Mouse (Mus musculus) MEL (cell line): ENCODE measurements around the gene Olfr150. TPM values are rescaled to one million over a fixed set of nuclear protein-coding genes. Genes with fewer than 3 reads are reported as not detected.

Experiments used
- polyA plus RNA-seq, 2 experiments: library from polyadenylated mRNA; stranded (reverse) in 1 of 2; unstranded in 1 of 2; fragments of >175 nt in 1 of 2; fragments of >200 nt in 1 of 2; gene quantifications; 2 replicates each; pipeline versions ENCODE4 v1.2.1 to v1.2.4; 2012; ENCODE audit warnings: low replicate concordance in 2 of 2, low read depth in 1 of 2; ENCODE audit not compliant: insufficient read length in 2 of 2, insufficient read depth in 1 of 2, missing spikeins in 1 of 2
- total RNA-seq: library from RNA; depleted of rRNA; stranded (reverse); fragments of 300-350 nt; gene quantifications from 2 replicates; pipeline ENCODE4 v1.2.3, GENCODE M21; 2012; rRNA removed

Olfr150 gene
- total and polyA plus RNA-seq, 3 experiments = not detected

Other genes with a start within 250 kb of the Olfr150 start
- not detected in 2 replicates for gene Olfr44, start 237.0 kb upstream of the Olfr150 start, total RNA-seq
- not detected for gene Olfr44, start 237.0 kb upstream of the Olfr150 start, polyA plus RNA-seq
- gene Olfr957, start 215.2 kb upstream of the Olfr150 start, total RNA-seq = not detected in 2 replicates
- gene Olfr957, start 215.2 kb upstream of the Olfr150 start, polyA plus RNA-seq = not detected
- gene Olfr958, start 176.9 kb upstream of the Olfr150 start, total RNA-seq = not detected in 2 replicates
- gene Olfr958, start 176.9 kb upstream of the Olfr150 start, polyA plus RNA-seq = not detected
- gene Olfr959, start 155.4 kb upstream of the Olfr150 start, total RNA-seq = not detected in 2 replicates
- gene Olfr959, start 155.4 kb upstream of the Olfr150 start, polyA plus RNA-seq = not detected
- gene AW551984, start 126.6 kb upstream of the Olfr150 start, total RNA-seq = not detected in 2 replicates
- gene AW551984, start 126.6 kb upstream of the Olfr150 start, polyA plus RNA-seq = not detected
- gene Olfr148, start 120.3 kb upstream of the Olfr150 start, total RNA-seq = not detected in 2 replicates
- gene Olfr148, start 120.3 kb upstream of the Olfr150 start, polyA plus RNA-seq = not detected
- not detected in 2 replicates for gene Olfr960, start 109.6 kb upstream of the Olfr150 start, total RNA-seq
- gene Olfr960, start 109.6 kb upstream of the Olfr150 start, polyA plus RNA-seq = not detected
- gene Olfr961, start 85.9 kb upstream of the Olfr150 start, total RNA-seq = not detected in 2 replicates
- not detected for gene Olfr961, start 85.9 kb upstream of the Olfr150 start, polyA plus RNA-seq
- gene Olfr963, start 63.8 kb upstream of the Olfr150 start, total RNA-seq = not detected in 2 replicates
- not detected for gene Olfr963, start 63.8 kb upstream of the Olfr150 start, polyA plus RNA-seq
- not detected in 2 replicates for gene Olfr149, start 23.9 kb upstream of the Olfr150 start, total RNA-seq
- not detected for gene Olfr149, start 23.9 kb upstream of the Olfr150 start, polyA plus RNA-seq
- gene Olfr965, start 19.6 kb upstream of the Olfr150 start, total RNA-seq = not detected in 2 replicates
- not detected for gene Olfr965, start 19.6 kb upstream of the Olfr150 start, polyA plus RNA-seq
- gene Olfr967, start 15.3 kb downstream of the Olfr150 start, total RNA-seq = not detected in 2 replicates
- not detected for gene Olfr967, start 15.3 kb downstream of the Olfr150 start, polyA plus RNA-seq
- gene Olfr968, start 52.3 kb downstream of the Olfr150 start, total RNA-seq = not detected in 2 replicates
- gene Olfr968, start 52.3 kb downstream of the Olfr150 start, polyA plus RNA-seq = not detected
- gene Olfr969, start 60.0 kb downstream of the Olfr150 start, total RNA-seq = not detected in 2 replicates
- gene Olfr969, start 60.0 kb downstream of the Olfr150 start, polyA plus RNA-seq = not detected
- gene Olfr970, start 77.9 kb downstream of the Olfr150 start, total RNA-seq = not detected in 2 replicates
- not detected for gene Olfr970, start 77.9 kb downstream of the Olfr150 start, polyA plus RNA-seq
- not detected in 2 replicates for gene Olfr971, start 105.9 kb downstream of the Olfr150 start, total RNA-seq
- gene Olfr971, start 105.9 kb downstream of the Olfr150 start, polyA plus RNA-seq = not detected
- not detected in 2 replicates for gene Olfr972, start 135.4 kb downstream of the Olfr150 start, total RNA-seq
- gene Olfr972, start 135.4 kb downstream of the Olfr150 start, polyA plus RNA-seq = not detected
- not detected in 2 replicates for gene Olfr229, start 176.4 kb downstream of the Olfr150 start, total RNA-seq
- not detected for gene Olfr229, start 176.4 kb downstream of the Olfr150 start, polyA plus RNA-seq
- gene Olfr974, start 206.5 kb downstream of the Olfr150 start, total RNA-seq = not detected in 2 replicates
- not detected for gene Olfr974, start 206.5 kb downstream of the Olfr150 start, polyA plus RNA-seq
- not detected in 2 replicates for gene Olfr975, start 221.1 kb downstream of the Olfr150 start, total RNA-seq
- gene Olfr975, start 221.1 kb downstream of the Olfr150 start, polyA plus RNA-seq = not detected
- not detected in 2 replicates for gene Olfr976, start 230.2 kb downstream of the Olfr150 start, total RNA-seq
- not detected for gene Olfr976, start 230.2 kb downstream of the Olfr150 start, polyA plus RNA-seq